ENCODE assay signal across 18 mouse cellular contexts in genomic region chr11:109060527-109060908, GRCm38 (mm10).
A peak's percentile ranks its signal among the peaks of the same experiment; 100 is the strongest.
DNase-seq lines count a peak whose midpoint lies in the region; ATAC-seq and TF ChIP-seq lines count a peak whose summit lies in the region.
"Had no signal": no experiment of that assay in that cellular context is flagged by ENCODE, and none has a peak within 500 bp of the region (broad histone marks: within the 10 kb centered on the region; RNA-seq: fewer than 3 reads in every experiment).

No protein-coding gene starts in this region.

- H3K4me2 ChIP-seq in heart, embryonic 12.5 days: no peak overlapping the region
- H3K4me2 ChIP-seq in lung, embryonic 14.5 days: 0 out of 2 replicates have a peak overlapping the region, but pooled peaks have one; percentile 10
- no peak overlapping the region for H3K4me2 ChIP-seq in forebrain, embryonic 16.5 days (ENCODE audit: low read length)
- H3K4me2 ChIP-seq: embryonic facial prominence, embryonic 15.5 days; hindbrain, embryonic 13.5 days; limb, embryonic 15.5 days; neural tube, embryonic 13.5 days had no signal

- ATAC-seq in heart, embryonic 12.5 days (ENCODE audit: insufficient number of reproducible peaks, low FRiP score): no peak
- peak; percentile 85 for ATAC-seq in lung, embryonic 14.5 days (ENCODE audit: insufficient read depth)
- ATAC-seq in activated CD4-positive, CD25-positive, alpha-beta regulatory T cell, adult 4 months: no peak
- ATAC-seq in forebrain, embryonic 16.5 days: no peak

- H3K9me3 ChIP-seq in heart, embryonic 12.5 days (replicated peaks): 0 out of 2 replicates have a peak, but pooled peaks cover 3% of the 10 kb centered on the region
- H3K9me3 ChIP-seq in lung, embryonic 14.5 days (ENCODE audit: low read depth, low read length): no peaks in the 10 kb centered on the region
- no peaks in the 10 kb centered on the region for H3K9me3 ChIP-seq in forebrain, embryonic 16.5 days (ENCODE audit: control insufficient read depth, low read length)
- H3K9me3 ChIP-seq: embryonic facial prominence, embryonic 15.5 days; limb, embryonic 15.5 days had no signal

- H3K9ac ChIP-seq in heart, adult 2 months (ENCODE audit: low read depth, low read length): no peak overlapping the region
- H3K9ac ChIP-seq in heart, embryonic 12.5 days: no peak overlapping the region
- H3K9ac ChIP-seq in lung, embryonic 14.5 days: no peak overlapping the region
- H3K9ac ChIP-seq in forebrain, embryonic 16.5 days (replicated peaks; ENCODE audit: low read depth, low read length): no peak overlapping the region
- H3K9ac ChIP-seq: embryonic facial prominence, embryonic 15.5 days; hindbrain, embryonic 13.5 days; limb, embryonic 15.5 days; neural tube, embryonic 13.5 days had no signal

- TF ChIP-seq POLR2A in heart, adult 2 months (IDR thresholded peaks at IDR 0.05; ENCODE audit: insufficient read depth, low read depth, low read length): no peak

- H3K4me3 ChIP-seq in heart, adult 2 months: no peak overlapping the region
- H3K4me3 ChIP-seq in heart, embryonic 12.5 days: no peak overlapping the region
- H3K4me3 ChIP-seq in lung, embryonic 14.5 days (ENCODE audit: low read depth, low read length): no peak overlapping the region
- H3K4me3 ChIP-seq in forebrain, embryonic 16.5 days (replicated peaks; ENCODE audit: low read length): no peak overlapping the region
- H3K4me3 ChIP-seq: embryonic facial prominence, embryonic 15.5 days; forebrain, embryonic 10.5 days; hindbrain, embryonic 13.5 days; limb, embryonic 15.5 days; neural tube, embryonic 13.5 days had no signal

- H3K79me2 ChIP-seq in heart, adult 2 months (replicated peaks; ENCODE audit: control insufficient read depth, insufficient read depth, low read length): no peaks in the 10 kb centered on the region

- peak; percentile 32 to 40 for DNase-seq in heart, adult 2 months
- DNase-seq in gastrocnemius, postnatal 25 days: peak; percentile 45
- peak; percentile 83 for DNase-seq in lung, embryonic 14.5 days
- peak; percentile 69 to 90 for DNase-seq in lung, postnatal 4 days
- DNase-seq in left cerebral cortex, postnatal 10 days (ENCODE audit: extremely low spot score in 1 of 2, low spot score in 2 of 2): no peak
- DNase-seq: cerebellum, adult 9-11 months; kidney, adult 9 months; kidney, postnatal 36 days; layer of hippocampus, adult 9-11 months; right cerebral cortex, postnatal 25 days had no signal

- intact Hi-C loops in heart, adult 2 months (cut with DNase I): no loop called here
- intact Hi-C loops in left cerebral cortex, postnatal 10 days (cut with DNase I): no loop called here

- WGBS in heart, adult 2 months: 69% methylated on average over 3 of the region's 3 CpGs
- WGBS in heart, embryonic 12.5 days: 71% methylated on average over 3 of the region's 3 CpGs
- WGBS in lung, embryonic 14.5 days: 37% methylated on average over 3 of the region's 3 CpGs
- 94% methylated on average over 3 of the region's 3 CpGs for WGBS in forebrain, embryonic 16.5 days

- TF ChIP-seq CTCF in heart, adult 2 months (IDR thresholded peaks at IDR 0.05): no peak
- TF ChIP-seq CTCF in lung, embryonic 14.5 days (IDR thresholded peaks at IDR 0.05; ENCODE audit: low read depth): no peak

- no peak overlapping the region for H3K27ac ChIP-seq in heart, adult 2 months
- H3K27ac ChIP-seq in heart, embryonic 12.5 days (ENCODE audit: poor library complexity, severe bottlenecking): no peak overlapping the region
- peak overlapping the region; percentile 58 for H3K27ac ChIP-seq in lung, embryonic 14.5 days (ENCODE audit: low read depth)
- H3K27ac ChIP-seq in forebrain, embryonic 16.5 days (ENCODE audit: low read length): no peak overlapping the region
- H3K27ac ChIP-seq: embryonic facial prominence, embryonic 15.5 days; forebrain, embryonic 10.5 days; hindbrain, embryonic 13.5 days; limb, embryonic 15.5 days; neural tube, embryonic 13.5 days had no signal

- no peaks in the 10 kb centered on the region for H3K4me1 ChIP-seq in heart, adult 2 months (ENCODE audit: control insufficient read depth, insufficient read depth, low read length)
- H3K4me1 ChIP-seq in heart, embryonic 12.5 days (replicated peaks): no peaks in the 10 kb centered on the region
- no peaks in the 10 kb centered on the region for H3K4me1 ChIP-seq in lung, embryonic 14.5 days (ENCODE audit: insufficient read depth)
- no peaks in the 10 kb centered on the region for H3K4me1 ChIP-seq in forebrain, embryonic 16.5 days (replicated peaks; ENCODE audit: control insufficient read depth, insufficient read depth, low read length)
- H3K4me1 ChIP-seq: embryonic facial prominence, embryonic 15.5 days; forebrain, embryonic 10.5 days; hindbrain, embryonic 13.5 days; neural tube, embryonic 13.5 days had no signal

- no peaks in the 10 kb centered on the region for H3K27me3 ChIP-seq in heart, adult 2 months (ENCODE audit: control insufficient read depth, insufficient read depth, low read length)
- no peaks in the 10 kb centered on the region for H3K27me3 ChIP-seq in heart, embryonic 12.5 days (replicated peaks)
- H3K27me3 ChIP-seq in lung, embryonic 14.5 days (ENCODE audit: insufficient read depth, low read length): no peaks in the 10 kb centered on the region
- H3K27me3 ChIP-seq in forebrain, embryonic 16.5 days (replicated peaks; ENCODE audit: control insufficient read depth, insufficient read depth, low read length): no peaks in the 10 kb centered on the region
- H3K27me3 ChIP-seq: embryonic facial prominence, embryonic 15.5 days; hindbrain, embryonic 13.5 days; limb, embryonic 15.5 days; neural tube, embryonic 13.5 days had no signal

- no peaks in the 10 kb centered on the region for H3K36me3 ChIP-seq in heart, adult 2 months (ENCODE audit: control insufficient read depth, insufficient read depth, low read length)
- no peaks in the 10 kb centered on the region for H3K36me3 ChIP-seq in heart, embryonic 12.5 days
- no peaks in the 10 kb centered on the region for H3K36me3 ChIP-seq in lung, embryonic 14.5 days (ENCODE audit: insufficient read depth)
- H3K36me3 ChIP-seq in forebrain, embryonic 16.5 days (ENCODE audit: control insufficient read depth, insufficient read depth): no peaks in the 10 kb centered on the region
- H3K36me3 ChIP-seq: embryonic facial prominence, embryonic 15.5 days; forebrain, embryonic 10.5 days; hindbrain, embryonic 13.5 days; limb, embryonic 15.5 days; neural tube, embryonic 13.5 days had no signal

- no peak for TF ChIP-seq EP300 in heart, adult 2 months (IDR thresholded peaks at IDR 0.05; ENCODE audit: insufficient read depth, low read depth, low read length)

Comparison
In these comparisons a context has a peak if more than half of its experiments do, and no peak if none do; other contexts are left out.
1. DNase-seq: peak in heart, adult 2 months (2 of 2), gastrocnemius, postnatal 25 days (single experiment), lung, embryonic 14.5 days (single experiment) and lung, postnatal 4 days (2 of 2); none in left cerebral cortex, postnatal 10 days (0 of 2).